Comparison of ENCODE assay signal across 40 mouse cellular contexts in genomic region chr8:72106740-72107139, GRCm38 (mm10). TPM values are rescaled to one million over a fixed set of nuclear protein-coding genes. Genes with fewer than 3 reads are reported as not detected.
"Had no signal": no experiment of that assay in that cellular context is flagged by ENCODE, and none has a peak within 500 bp of the region (broad histone marks: within the 10 kb centered on the region; RNA-seq: fewer than 3 reads in every experiment).

Gene Olfr374 (plus strand): TSS chr8:72107040.

- H3K27me3 ChIP-seq: heart, embryonic 12.5 days; heart, embryonic 13.5 days; heart, embryonic 15.5 days; hindbrain, embryonic 12.5 days; hindbrain, embryonic 13.5 days; hindbrain, embryonic 15.5 days; intestine, embryonic 15.5 days; kidney, embryonic 15.5 days had no signal

- H3K36me3 ChIP-seq: heart, embryonic 12.5 days; heart, embryonic 13.5 days; heart, embryonic 15.5 days; hindbrain, embryonic 10.5 days; hindbrain, embryonic 12.5 days; hindbrain, embryonic 13.5 days; hindbrain, embryonic 15.5 days; intestine, embryonic 15.5 days; kidney, embryonic 15.5 days had no signal

- H3K4me3 ChIP-seq: heart, embryonic 12.5 days; heart, embryonic 13.5 days; heart, embryonic 15.5 days; hindbrain, embryonic 10.5 days; hindbrain, embryonic 12.5 days; hindbrain, embryonic 13.5 days; hindbrain, embryonic 15.5 days; intestine, embryonic 15.5 days; kidney, embryonic 15.5 days; layer of hippocampus, adult 2 months; left cerebral cortex, adult 2 months had no signal

- DNase-seq: heart, postnatal 10 days; heart, postnatal 14 days; heart, postnatal 36 days; heart, postnatal 4 days; kidney, adult 11 months; kidney, adult 18-20 months; kidney, adult 2 months; kidney, adult 8-10 months; kidney, adult 9 months; kidney, postnatal 10 days; kidney, postnatal 14 days; kidney, postnatal 25 days; kidney, postnatal 36 days; kidney, postnatal 4 days; layer of hippocampus, adult 9-11 months; layer of hippocampus, postnatal 36 days had no signal

- H3K9me3 ChIP-seq: heart, embryonic 12.5 days; intestine, embryonic 15.5 days had no signal

- H3K4me1 ChIP-seq: heart, embryonic 12.5 days; heart, embryonic 13.5 days; heart, embryonic 15.5 days; hindbrain, embryonic 10.5 days; hindbrain, embryonic 12.5 days; hindbrain, embryonic 13.5 days; hindbrain, embryonic 15.5 days; intestine, embryonic 15.5 days; kidney, embryonic 15.5 days had no signal

- H3K9ac ChIP-seq: heart, embryonic 12.5 days; heart, embryonic 13.5 days; heart, embryonic 15.5 days; hindbrain, embryonic 12.5 days; hindbrain, embryonic 13.5 days; hindbrain, embryonic 14.5 days; hindbrain, embryonic 15.5 days; intestine, embryonic 15.5 days; kidney, embryonic 15.5 days had no signal

- H3K27ac ChIP-seq: heart, embryonic 13.5 days; heart, embryonic 15.5 days; hindbrain, embryonic 10.5 days; hindbrain, embryonic 12.5 days; hindbrain, embryonic 13.5 days; hindbrain, embryonic 14.5 days; hindbrain, embryonic 15.5 days; hindbrain, postnatal 0 days; intestine, embryonic 15.5 days; kidney, embryonic 15.5 days; kidney, postnatal 0 days; layer of hippocampus, adult 2 months; left cerebral cortex, adult 2 months had no signal

- ATAC-seq: hindbrain, embryonic 16.5 days; hindbrain, postnatal 0 days; intestine, embryonic 15.5 days; intestine, embryonic 16.5 days; intestine, postnatal 0 days had no signal

- H3K4me2 ChIP-seq: heart, embryonic 12.5 days; heart, embryonic 13.5 days; heart, embryonic 15.5 days; hindbrain, embryonic 12.5 days; hindbrain, embryonic 13.5 days; hindbrain, embryonic 14.5 days; hindbrain, embryonic 15.5 days; intestine, embryonic 15.5 days; kidney, embryonic 15.5 days had no signal

RNA-seq across cellular contexts. Expression of gene Olfr374, which starts in this region (rescaled TPM):
- polyA plus RNA-seq: heart, embryonic 14.5 days; heart, embryonic 15.5 days; heart, embryonic 16.5 days; heart, postnatal 0 days; hindbrain, embryonic 10.5 days; hindbrain, embryonic 11.5 days; hindbrain, embryonic 12.5 days; hindbrain, embryonic 14.5 days; hindbrain, embryonic 15.5 days; hindbrain, postnatal 0 days; intestine, postnatal 0 days; kidney, adult 2 months; kidney, embryonic 14.5 days; kidney, embryonic 16.5 days; kidney, postnatal 0 days; large intestine, adult 2 months had no signal
